Mouse (Mus musculus): ENCODE data around the gene Ntng1.

DNA sequence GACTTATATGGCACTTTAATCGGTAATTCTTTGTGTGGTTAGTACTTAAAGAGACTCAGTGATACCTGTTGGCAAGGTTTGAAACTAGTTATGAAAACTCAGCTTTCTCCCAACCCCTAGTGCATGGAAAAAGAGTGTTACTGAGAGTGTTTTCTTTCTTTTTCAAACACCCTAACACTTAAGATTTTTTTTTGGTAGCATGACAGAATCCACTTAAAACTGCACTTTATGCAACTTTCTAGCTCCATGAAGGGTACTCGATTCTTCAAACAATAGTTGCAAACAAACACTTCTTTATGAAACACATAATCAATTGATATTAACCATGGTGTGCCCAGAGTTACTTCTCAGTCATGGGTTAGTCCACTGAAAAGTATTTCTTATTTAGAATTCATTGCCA, 49.4 kb downstream of the Ntng1 start:
- TF ChIP-seq CTCF (IDR thresholded peaks at IDR 0.05; ENCODE audit: extremely low read depth, insufficient read length, insufficient replicate concordance, low read depth, low read length) (no peak), POLR2A (IDR thresholded peaks at IDR 0.05; ENCODE audit: low read depth, low read length) (no peak)

All from small intestine, adult 2 months (tissue).